Mouse (Mus musculus) gastrocnemius, adult 2 months (tissue): ENCODE measurements at regions not wholly inside any gene's neighbourhood (a gene's known extent, or its start where the extent isn't known, plus 50 kb on each side); places are given as distances from the start of the nearest gene placed in this dataset.

Source experiments
- DNase-seq: peaks from one replicate; pipeline ENCODE4 v3.0.0; 2022
- H3K27ac ChIP-seq: fragments of 200-600 bp; 2 replicates; pipeline ENCODE4 v1.8.1; 2022; ENCODE audit warnings: mild to moderate bottlenecking
- H3K4me3 ChIP-seq: fragments of 200-600 bp; 2 replicates; pipeline ENCODE4 v1.8.1; 2022; ENCODE audit warnings: mild to moderate bottlenecking, moderate library complexity
- CTCF ChIP-seq: fragments of 200-600 bp; IDR thresholded peaks from 2 replicates; pipeline ENCODE4 v1.8.1; 2022; ENCODE audit warnings: antibody characterized with exemption, mild to moderate bottlenecking, moderate library complexity
- intact Hi-C: fragments of 180-260 bp; cut with DNase I; formaldehyde crosslinking; loops from one replicate; pipeline ENCODE4 v1.15.1; 2025

- intact Hi-C loops: no loop called here
Observed at GRCm38 (mm10) chr3:143778161-143778560, 426.9 kb downstream of the Lmo4 start.

GRCm38 (mm10) chr3:143759337-143759736 is 445.7 kb downstream of the Lmo4 start:
- DNase-seq: no peak
- no peak overlapping the region for H3K4me3 ChIP-seq
- TF ChIP-seq CTCF: no peak
- intact Hi-C loops: no loop called here
- H3K27ac ChIP-seq: no peak overlapping the region

More at GRCm38 (mm10) chr3:143778161-143778560, 426.9 kb downstream of the Lmo4 start:
- H3K27ac ChIP-seq: no peak overlapping the region
- DNase-seq: no peak
- no peak for TF ChIP-seq CTCF
- H3K4me3 ChIP-seq: no peak overlapping the region

- no peak for DNase-seq
Observed at GRCm38 (mm10) chr3:143753197-143753596, 451.8 kb downstream of the Lmo4 start.

GRCm38 (mm10) chr3:143752660-143753059 is 452.4 kb downstream of the Lmo4 start:
- intact Hi-C loops: no loop called here
- DNase-seq: no peak
- no peak overlapping the region for H3K4me3 ChIP-seq
- peak; percentile 11; the same call in 1 of the 2 replicates for TF ChIP-seq CTCF
- no peak overlapping the region for H3K27ac ChIP-seq

More at GRCm38 (mm10) chr3:143753197-143753596, 451.8 kb downstream of the Lmo4 start:
- Histone ChIP-seq H3K27ac (no peak overlapping the region), H3K4me3 (no peak overlapping the region)
- TF ChIP-seq CTCF: no peak
- intact Hi-C loops: no loop called here

GRCm38 (mm10) chr3:143750128-143750527 is 454.9 kb downstream of the Lmo4 start:
- Histone ChIP-seq H3K27ac (no peak overlapping the region), H3K4me3 (no peak overlapping the region)
- no peak for DNase-seq
- intact Hi-C loops: no loop called here
- TF ChIP-seq CTCF: no peak

- H3K4me3 ChIP-seq: peak overlapping the region; percentile 68
- no peak for TF ChIP-seq CTCF
- intact Hi-C loops: no loop called here
- no peak overlapping the region for H3K27ac ChIP-seq
- DNase-seq: no peak
Observed at GRCm38 (mm10) chr3:143743649-143744048, 461.4 kb downstream of the Lmo4 start.

- peak; percentile 49 for DNase-seq
- intact Hi-C loops: no loop called here
Observed at GRCm38 (mm10) chr3:143742786-143743571, 462.0 kb downstream of the Lmo4 start.

GRCm38 (mm10) chr3:143738676-143739075 is 466.3 kb downstream of the Lmo4 start:
- Histone ChIP-seq H3K27ac (no peak overlapping the region), H3K4me3 (no peak overlapping the region)
- intact Hi-C loops: no loop called here
- no peak for DNase-seq
- no peak for TF ChIP-seq CTCF

More at GRCm38 (mm10) chr3:143742786-143743571, 462.0 kb downstream of the Lmo4 start:
- Histone ChIP-seq H3K27ac (0 out of 2 replicates have a peak overlapping the region, but pooled peaks have one; percentile 13), H3K4me3 (peak overlapping the region; percentile 68)
- peak; percentile 41 for TF ChIP-seq CTCF

GRCm38 (mm10) chr3:143737844-143738243 is 467.2 kb downstream of the Lmo4 start:
- TF ChIP-seq CTCF: no peak
- Histone ChIP-seq H3K27ac (no peak overlapping the region), H3K4me3 (no peak overlapping the region)
- no peak for DNase-seq
- intact Hi-C loops: no loop called here

- TF ChIP-seq CTCF: no peak
- no peak for DNase-seq
- Histone ChIP-seq H3K4me3 (no peak overlapping the region), H3K27ac (no peak overlapping the region)
- intact Hi-C loops: no loop called here
Observed at GRCm38 (mm10) chr3:143736651-143737398, 468.2 kb downstream of the Lmo4 start.

GRCm38 (mm10) chr3:143734791-143735190 is 470.2 kb downstream of the Lmo4 start:
- intact Hi-C loops: no loop called here
- no peak for DNase-seq
- no peak overlapping the region for H3K27ac ChIP-seq
- TF ChIP-seq CTCF: no peak
- H3K4me3 ChIP-seq: no peak overlapping the region

GRCm38 (mm10) chr3:143732966-143733725 is 471.9 kb downstream of the Lmo4 start:
- no peak for TF ChIP-seq CTCF
- no peak overlapping the region for H3K27ac ChIP-seq
- intact Hi-C loops: no loop called here
- H3K4me3 ChIP-seq: no peak overlapping the region
- peak; percentile 27 for DNase-seq
